Mouse (Mus musculus): ENCODE data around the gene Cacnb4.

GRCm38 (mm10) chr2:52625731-52626130 lies 50.9 kb downstream of the Cacnb4 start:
- TF ChIP-seq CTCF (IDR thresholded peaks at IDR 0.05; ENCODE audit: low read depth, low read length) (no peak), POLR2A (IDR thresholded peaks at IDR 0.05; ENCODE audit: insufficient read depth, low read length) (no peak)

Measured in ES-Bruce4 (cell line).